Mouse (Mus musculus): ENCODE data around the gene Ank2.

- no peak for TF ChIP-seq CTCF (IDR thresholded peaks at IDR 0.05; ENCODE audit: low read depth, low read length)
- no peak for TF ChIP-seq POLR2A (IDR thresholded peaks at IDR 0.05; ENCODE audit: extremely low read depth, insufficient read depth, low read length)
Measured at GRCm38 (mm10) chr3:127257279-127257925, 241.7 kb downstream of the Ank2 start.

Data from liver, adult 2 months (tissue).